Mouse (Mus musculus) heart, postnatal 10 days (tissue): ENCODE measurements around the gene Gm49486. TPM values are rescaled to one million over a fixed set of nuclear protein-coding genes. Genes with fewer than 3 reads are reported as not detected.
"Not testable (repeated sequence)": the region's sequence is repeated elsewhere in the genome, so short reads cannot be mapped to it uniquely, and the experiment has no call there.

Experiments used
- DNase-seq, 2 experiments: peaks; one replicate each; pipeline ENCODE4 v3.0.0; 2021
- intact Hi-C: fragments of 180-260 bp; cut with DNase I; formaldehyde crosslinking; loops from one replicate; pipeline ENCODE4 v1.15.1; 2025
- total RNA-seq, 2 experiments: library from RNA; stranded (reverse); gene quantifications; 2 replicates each; pipeline ENCODE4 v1.2.3; 2021

Gene Gm49486
- total RNA-seq, 2 experiments from 2014 or later: 1.0 to 1.1 TPM

DNA sequence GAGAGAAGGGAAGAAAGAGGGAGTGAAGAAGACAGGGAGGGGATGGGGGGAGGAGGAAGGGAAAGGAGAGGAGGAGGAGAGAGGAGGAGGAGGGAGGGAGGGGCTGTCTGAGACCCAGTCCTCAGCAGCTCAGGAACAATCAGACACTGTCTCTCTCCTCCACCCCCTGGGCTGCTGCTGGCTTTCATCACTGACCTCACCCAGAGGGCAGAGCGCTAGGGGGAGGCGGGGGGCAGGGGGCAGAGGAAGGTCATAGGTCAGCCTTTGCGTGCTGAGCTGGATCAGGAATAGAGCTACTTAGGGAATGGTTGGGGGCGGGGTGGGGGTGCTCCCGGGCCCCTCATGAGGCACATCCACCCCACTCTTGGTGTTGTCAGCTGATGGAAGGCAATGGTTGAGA is 5.5 kb upstream of the Gm49486 start:
- intact Hi-C loops: loop anchor here (5.0 to 10.0 kb wide), 2 partner anchors 244 to 431 kb away; partner anchors contain the start of genes Cby1 and Fam227a
- DNase-seq: no peak

DNA sequence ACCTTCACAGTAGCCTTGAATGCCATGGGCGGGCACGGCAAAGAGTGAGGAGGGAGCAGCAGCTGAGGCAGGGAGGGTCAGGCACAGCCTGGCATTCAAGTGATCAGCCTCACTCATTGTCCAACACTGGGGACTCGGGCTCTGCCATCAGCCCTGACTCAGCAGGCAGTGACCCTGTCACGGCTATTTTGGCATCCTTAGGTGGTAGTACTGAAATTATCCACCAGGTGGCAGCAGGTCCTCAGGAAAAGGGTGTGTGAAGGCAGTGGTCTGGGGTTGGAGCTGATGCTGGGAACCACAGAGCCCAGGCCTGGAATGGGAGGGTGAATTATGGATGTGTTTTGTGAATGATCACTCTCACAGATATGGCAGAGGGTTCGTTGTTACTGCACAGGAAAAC is 4.5 kb upstream of the Gm49486 start:
- intact Hi-C loops: loop anchor here (5.0 to 10.0 kb wide), 2 partner anchors 243 to 430 kb away; partner anchors contain the start of genes Cby1 and Fam227a
- DNase-seq: peak; percentile 93 to 97

DNA sequence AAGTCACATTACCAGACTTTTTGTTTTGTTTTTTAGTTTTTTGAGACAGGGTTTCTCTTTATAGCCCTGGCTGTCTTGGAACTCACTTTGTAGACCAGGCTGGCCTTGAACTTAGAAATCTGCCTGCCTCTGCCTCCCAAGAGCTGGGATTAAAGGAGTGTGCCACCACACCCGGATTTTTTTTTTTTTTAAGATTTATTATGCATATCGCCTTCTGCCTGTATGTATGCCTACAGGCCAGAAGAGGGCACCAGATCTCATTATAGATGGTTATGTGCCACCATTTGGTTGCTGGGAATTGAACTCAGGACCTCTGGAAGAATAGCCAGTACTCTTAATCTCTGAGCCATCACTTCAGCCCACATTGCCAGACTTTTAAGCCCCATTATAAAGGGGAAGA is 3.4 kb upstream of the Gm49486 start:
- intact Hi-C loops: loop anchor here (10.0 kb wide), 1 partner anchor 429 kb away; the partner anchor contains the start of genes Cby1 and Fam227a

DNA sequence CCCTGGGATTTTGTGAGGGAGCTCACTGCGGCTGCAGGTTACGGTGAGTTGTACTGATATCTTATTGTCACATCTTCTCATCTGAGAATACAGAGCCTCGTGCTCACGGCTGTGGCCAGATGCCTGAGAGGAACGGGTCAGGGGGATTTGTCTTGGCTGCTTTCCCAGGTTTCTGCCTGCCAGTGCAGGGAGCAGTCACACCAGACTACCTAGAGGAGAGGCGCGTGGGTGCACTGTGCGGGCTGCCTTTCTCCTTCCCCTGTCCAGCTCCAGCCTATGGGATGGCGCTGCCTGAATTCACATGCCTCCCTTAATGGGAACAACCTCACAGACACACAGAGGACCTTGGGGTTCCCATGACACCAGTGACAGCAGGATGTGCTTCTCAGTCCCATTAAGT is 6.1 kb downstream of the Gm49486 start:
- DNase-seq: no peak

More for the DNA sequence above, 3.4 kb upstream of the Gm49486 start:
- DNase-seq: not testable (repeated sequence)

DNA sequence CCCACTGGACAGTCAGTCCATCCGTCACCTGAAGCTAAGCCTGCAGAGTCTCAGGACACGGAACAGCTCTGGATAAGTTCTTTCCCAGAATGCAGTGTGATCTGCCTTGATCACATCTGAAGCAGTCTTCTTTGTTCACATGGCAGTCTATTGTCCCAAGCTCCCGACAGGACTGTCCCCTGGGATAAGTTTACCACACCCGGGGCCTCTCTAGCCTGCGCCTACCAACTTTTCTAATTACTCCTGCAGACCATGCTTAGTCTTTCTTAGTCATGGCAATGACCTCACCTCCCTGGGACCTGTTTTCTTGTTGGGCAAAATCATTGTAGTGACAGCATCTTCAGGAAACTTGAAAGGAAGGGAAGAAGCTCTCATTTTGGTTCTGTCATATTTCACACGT is 8.8 kb downstream of the Gm49486 start:
- intact Hi-C loops: no loop called here
- DNase-seq: no peak

More for the DNA sequence above, 6.1 kb downstream of the Gm49486 start:
- intact Hi-C loops: no loop called here

DNA sequence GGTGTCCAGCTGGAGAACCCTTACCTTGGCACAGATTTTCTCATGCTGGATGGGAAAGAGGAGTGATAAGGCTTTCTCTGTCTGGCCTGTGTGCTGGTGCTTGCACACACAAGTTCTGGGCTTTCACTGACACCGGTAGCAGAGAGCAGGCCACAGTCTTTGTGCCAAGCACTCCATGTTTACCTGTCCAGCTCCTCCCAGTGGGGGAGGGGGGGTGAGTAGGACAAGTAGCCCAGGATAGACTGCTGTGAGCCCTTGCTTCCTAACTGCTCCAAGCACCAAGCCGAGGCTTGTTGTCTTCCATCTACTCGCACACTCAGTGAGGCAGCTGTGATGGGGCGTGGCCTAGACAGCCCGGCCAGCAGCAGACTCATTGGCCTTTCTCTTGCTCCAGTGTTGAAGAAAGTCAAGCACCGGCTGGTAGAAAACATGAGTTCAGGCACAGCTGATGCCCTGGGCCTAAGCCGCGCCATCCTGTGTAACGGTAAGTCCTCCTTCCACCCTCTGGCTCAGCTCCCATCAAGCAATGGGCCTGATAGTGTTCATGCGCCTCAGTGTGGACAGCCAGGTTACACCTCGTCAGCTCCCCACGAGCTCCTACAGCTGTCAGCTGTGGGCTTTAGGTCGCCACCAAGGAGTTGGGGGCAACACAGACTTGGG is 13.5 kb downstream of the Gm49486 start:
- intact Hi-C loops: loop anchor here (1.0 to 5.0 kb wide), 3 partner anchors 135 to 365 kb away; partner anchors contain the start of gene Dmc1
- DNase-seq: no peak

DNA sequence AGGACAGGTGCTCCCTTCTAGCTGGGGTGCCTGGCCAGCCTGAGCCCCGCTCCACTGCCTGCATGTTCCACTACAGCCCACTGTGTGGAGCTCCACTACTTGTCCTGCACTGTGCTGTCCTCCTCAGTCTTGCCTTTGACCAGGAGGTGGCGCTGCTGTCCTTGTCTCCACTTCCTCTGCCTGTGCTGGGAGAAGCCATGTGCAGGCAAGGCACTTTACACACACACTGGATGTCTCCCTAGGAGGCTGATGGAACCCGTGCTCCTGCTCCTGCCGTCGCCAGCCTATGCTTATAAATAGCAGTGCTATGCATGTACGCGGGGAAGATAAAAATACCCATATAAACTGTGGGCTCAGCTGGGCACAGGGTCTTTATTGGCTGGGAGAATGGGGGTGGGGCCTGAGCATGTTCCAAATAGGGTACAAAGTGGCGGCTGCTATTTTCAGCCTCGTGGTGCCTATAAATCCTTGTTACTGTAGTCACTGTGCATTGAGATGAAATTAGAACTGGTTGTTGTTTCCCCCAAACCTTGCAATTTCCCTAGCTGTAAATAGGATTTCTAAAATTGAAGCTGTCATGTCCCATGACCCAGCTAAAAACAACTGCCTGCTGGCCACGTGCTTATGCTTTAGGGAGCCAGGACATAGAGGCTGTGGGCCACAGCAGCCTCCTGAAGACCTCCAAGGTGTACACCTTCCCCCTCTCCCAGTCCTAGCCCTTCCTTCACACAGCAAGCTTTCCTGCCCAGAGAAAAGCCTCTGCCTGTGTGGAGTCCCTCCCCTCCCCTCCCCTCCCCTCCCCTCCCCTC is 14.2 kb downstream of the Gm49486 start:
- intact Hi-C loops: loop anchor here (1.0 to 5.0 kb wide), 3 partner anchors 134 to 364 kb away; partner anchors contain the start of gene Dmc1
- peak; percentile 98 to 99 for DNase-seq

DNA sequence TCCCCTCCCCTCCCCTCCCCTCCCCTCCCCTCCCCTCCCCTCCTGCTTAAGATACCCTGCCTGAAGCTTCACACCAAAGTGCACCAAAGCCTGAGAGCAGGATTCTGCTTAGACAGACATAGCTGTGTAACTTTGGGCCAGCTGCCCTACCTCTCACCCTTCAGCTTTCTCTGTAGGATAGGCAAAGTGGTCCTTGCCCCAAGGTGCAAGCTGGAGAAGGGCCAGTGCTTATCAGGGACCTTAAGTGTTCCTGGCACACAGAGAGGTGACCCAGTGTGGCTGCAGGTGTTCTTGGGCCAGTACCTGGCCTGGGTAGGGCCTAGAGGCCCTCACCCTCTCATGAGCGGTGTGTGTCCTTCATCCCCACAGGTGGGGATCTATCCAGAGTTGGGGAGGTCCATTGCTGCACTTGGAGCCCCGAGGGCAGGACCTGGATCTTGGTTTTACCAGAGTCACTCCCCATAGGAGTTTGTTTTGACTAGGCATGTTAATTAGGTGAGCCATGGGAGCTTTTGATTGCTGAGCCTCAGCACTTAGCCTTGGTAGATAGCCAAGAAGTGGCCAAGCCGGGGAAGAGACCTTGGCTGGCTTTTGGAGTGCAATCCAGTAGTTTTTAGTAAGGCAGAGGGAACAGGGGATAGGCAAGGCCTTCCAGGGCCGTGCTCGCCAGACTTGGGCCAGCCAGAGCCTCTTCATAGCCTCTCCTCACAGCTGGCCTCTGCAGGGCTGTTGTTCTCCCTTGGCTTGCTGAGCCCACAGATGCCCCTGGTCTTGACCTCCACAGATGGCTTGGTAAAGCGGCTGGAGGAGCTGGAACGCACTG is 15.1 kb downstream of the Gm49486 start:
- intact Hi-C loops: loop anchor here (5.0 kb wide), 2 partner anchors 133 to 363 kb away; partner anchors contain the start of gene Dmc1
- DNase-seq: peak; percentile 49 to 52

DNA sequence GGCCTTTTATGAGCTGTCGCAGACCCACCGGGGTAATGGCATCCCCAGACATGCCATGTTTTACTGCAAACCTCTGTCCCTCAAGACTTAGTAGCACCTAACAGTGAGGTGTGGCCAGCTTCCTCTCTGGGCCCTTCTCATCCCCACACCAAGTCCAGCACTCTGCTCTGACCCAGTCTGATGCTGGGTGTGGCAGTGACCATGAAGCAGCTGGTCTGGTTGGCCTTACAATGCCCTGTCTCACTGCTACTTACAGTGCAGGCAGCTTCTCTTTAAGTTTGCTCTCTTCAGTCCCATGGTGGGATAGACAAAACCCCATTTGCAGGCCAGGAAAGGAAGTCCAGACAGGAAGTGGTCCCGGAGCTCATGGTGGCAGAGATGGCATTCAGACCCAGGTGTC is 16.1 kb downstream of the Gm49486 start:
- intact Hi-C loops: no loop called here
- DNase-seq: no peak

DNA sequence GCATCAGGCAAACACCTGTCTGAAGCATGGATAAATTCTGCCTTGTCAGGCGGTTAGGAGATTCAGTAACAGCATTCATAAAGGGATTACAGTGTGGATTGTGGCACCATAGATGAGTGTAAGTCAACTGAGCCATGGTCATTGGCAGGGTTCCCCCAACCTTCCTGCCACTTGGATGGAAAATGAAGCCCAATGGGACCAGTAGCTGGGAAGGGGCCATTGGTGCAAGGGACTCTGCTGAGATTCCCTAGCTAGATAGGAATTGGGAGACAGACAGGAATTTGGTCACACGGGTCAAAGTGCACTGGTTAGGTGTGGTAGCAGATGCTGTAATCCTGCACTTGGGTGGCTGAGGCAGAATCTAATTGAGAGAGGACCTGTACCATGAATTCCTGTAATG is 21.0 kb downstream of the Gm49486 start:
- DNase-seq: no peak
- intact Hi-C loops: no loop called here

DNA sequence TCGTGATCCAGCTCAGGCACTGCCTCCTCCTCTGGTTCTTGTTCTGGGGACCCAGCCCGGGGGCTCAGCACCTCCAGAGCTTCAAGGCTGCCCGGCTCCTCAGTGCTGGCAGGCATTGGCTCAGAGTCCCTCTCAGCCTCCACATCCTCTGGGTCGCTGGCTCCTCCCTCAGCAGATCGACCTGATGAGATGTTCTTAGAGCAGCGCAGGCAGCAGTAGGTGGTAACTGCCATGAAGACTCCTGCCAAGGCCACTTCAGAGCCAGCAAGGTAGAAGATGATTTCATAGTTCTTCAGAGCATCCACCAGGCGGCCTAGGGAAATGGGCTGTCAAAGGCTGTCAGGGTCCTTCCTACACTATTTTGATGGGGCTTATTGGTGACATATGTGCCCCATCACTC is 22.0 kb downstream of the Gm49486 start:
- intact Hi-C loops: no loop called here
- DNase-seq: no peak

DNA sequence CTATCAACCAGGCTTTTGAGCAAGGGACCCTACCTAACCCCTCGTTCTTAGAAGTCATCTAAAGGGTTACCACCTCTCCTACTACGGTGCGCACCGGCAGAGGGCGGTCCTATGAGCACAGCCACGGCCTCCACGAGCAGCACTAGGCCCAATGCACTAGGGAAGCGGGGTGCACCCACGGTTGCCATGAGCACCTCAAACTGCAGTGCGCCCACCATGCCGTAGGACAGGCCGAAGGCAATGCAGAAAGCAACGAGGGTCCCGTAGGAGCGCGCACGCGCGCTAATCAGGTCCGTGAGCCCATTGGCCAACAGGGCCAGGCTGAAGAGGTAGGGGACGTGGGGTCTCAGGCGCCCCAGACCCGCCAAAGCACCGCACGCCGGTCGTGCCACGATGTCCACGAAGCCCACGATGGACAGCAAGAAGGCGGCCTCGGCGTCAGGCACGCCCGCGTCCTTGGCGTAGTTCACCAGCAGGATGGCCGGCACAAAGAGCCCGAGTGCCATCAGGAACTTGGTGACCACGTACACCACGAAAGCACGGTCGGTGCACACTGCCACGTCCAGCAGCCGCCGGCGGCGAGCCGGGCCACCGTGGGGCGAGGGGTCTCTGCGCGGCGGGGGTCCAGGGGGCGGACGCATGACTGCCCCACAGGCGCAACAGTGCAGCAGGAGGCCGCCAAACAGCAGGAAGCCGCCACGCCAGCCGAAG is 22.7 kb downstream of the Gm49486 start:
- DNase-seq: peak; percentile 40 to 45
- intact Hi-C loops: no loop called here

DNA sequence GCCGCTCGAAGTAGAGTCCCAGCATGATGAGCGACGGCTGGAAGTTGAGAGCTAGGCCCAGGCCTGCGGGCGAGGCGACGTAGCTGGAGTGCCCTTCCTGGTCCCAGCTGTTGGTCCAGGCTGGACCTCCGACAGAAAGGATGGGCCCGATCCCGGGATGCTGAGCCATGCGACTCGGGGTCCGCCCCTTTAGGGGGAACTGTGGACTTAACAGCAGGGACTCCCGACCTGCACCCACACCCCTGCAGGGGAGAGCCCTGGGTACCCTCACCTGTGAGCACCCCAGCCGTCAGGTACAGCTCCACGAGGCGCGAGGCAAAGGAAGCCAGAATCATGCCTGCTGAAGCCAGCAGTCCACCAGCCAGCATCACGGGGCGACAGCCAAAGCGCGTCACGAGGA is 23.4 kb downstream of the Gm49486 start:
- intact Hi-C loops: no loop called here
- no peak for DNase-seq

DNA sequence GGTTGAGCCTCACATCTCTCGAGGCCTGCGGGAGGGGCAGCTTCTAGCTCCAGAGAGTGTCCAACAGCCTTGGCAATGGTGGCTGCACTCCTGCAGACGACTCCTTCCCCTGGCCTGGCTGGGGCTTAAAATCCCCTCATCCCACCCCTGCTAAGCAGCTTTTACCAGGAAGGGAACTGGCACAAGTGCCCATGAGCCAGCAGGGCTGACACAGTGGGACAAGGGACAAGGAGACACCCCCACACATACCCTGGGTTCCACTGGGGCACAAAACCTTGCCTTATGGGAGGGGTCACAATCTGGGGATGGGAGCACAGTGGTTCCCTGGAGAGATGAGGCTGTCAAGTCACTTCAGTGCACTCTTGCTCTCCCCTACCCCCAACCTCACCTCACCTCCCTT is 25.5 kb downstream of the Gm49486 start, which contains the start of gene Slc16a8:
TSS of gene Slc16a8 (minus strand) at position 101 of the 400 bp plus-strand sequence.
- intact Hi-C loops: no loop called here
- DNase-seq: no peak

DNA sequence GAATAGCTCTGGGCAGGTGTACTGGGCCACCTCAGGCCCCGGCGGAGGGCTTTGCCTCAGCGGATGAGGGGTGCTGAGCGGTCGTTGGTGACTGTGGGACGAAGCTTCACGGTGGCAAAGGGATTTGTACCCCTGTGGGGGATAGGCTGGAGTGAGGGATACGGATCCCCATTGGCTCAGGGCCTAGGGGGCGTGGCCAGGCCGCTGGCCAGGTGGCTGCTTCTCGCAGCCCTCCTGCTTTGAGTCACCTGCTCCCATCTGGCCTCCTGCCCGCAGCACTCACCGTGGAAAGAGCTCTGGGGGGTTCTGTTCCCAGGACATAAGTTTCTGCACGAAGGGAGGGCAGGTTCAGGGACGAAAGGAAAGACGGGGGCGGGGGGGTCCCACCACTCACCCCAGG is 29.3 kb downstream of the Gm49486 start:
- DNase-seq: no peak
- intact Hi-C loops: no loop called here

DNA sequence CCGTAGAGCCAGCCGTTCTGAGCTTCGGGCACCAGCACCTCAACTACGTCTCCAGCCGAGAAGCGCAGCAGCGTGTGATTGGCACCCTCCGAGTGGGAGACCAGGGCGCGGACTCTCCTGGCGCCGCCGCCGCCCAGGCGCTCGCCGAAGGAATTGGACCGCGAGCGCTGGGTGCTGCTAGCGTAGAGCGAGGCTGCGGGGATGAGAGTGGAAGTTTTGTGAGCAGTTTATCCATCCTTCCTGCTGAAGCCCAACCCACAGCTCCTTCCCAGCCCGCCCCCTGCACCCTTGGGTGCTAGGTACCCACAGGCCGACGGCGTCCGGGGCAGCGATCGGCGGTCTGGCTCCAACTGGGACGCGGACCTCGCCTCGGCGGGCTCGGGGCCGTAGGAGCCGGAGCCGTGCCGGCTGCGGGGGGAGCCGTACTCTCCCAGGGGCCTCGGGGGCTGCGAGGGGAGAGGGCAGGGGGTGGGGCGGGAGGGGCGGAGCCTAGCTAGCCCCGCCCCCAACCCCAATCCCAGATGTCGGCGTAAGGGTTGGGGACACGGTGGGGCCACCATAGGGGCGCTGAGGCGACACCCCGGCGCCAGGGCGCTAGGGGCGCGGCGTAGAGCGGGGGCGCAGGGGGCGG is 32.0 kb downstream of the Gm49486 start:
- intact Hi-C loops: no loop called here
- DNase-seq: peak; percentile 44 to 58

DNA sequence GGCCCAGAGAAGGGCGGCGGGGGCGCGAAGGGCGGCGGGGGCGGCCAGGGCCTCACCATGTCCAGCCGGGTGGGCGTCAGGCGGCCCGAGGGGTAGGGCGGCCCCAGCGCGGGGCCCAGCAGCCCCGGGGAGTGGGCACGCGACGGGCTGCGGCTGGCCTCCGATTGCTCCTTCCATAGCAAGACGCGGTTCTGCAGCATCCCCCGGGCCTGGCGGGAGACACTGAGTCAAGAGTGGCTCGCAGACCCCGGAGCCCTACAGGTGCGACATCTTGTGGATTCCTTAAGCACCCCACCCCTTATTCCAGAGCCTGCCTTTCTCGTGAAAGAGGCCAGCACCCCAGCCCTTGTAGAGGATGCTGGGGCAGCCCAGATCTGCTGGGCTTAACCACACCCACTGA is 32.6 kb downstream of the Gm49486 start:
- intact Hi-C loops: no loop called here
- no peak for DNase-seq

DNA sequence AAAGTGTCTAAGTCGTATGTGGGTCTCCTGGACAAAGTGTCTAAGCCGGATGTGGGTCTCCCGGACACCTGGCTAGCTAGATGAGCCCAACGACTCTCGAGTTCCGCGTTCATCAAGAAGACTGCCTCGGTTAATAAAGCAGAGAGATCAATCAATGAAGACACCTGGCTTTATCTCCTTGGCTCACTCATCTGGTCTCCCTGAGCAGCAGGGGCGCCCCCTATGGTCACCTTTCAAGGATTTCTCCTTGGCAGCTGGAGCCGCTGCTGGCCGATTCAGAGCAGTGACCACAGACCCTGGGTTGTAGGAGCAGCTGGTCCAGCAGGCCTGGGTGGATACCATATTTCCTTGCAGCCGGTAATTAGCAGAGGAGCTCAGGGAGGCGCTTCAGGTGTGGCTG is 33.2 kb downstream of the Gm49486 start:
- intact Hi-C loops: no loop called here
- DNase-seq: peak in 1 of 2 experiments; percentile 25

DNA sequence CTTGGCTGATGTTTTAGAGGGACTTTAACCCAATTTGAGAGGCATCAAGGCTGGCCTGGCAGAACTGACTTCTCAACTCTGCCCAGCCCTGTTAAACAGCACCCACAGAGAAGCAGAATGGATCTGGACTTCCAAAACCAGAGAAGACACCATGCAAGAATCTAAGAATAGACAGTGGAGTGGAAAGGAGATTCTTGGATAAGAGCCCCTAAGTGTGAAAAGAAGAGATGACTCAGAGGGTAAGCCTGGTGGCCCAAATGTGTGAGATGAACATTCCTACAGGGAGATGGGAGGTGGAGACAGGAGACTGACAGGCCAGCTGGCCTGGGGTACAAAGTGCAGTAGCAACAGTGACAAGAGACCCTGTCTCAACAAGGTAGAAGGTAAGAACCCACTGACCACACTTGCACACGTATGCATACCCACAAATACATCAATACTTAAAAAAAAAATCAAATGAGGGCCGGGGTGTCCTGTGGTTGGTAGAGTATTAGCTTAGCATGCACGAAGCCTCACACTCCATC is 33.7 kb downstream of the Gm49486 start:
- intact Hi-C loops: no loop called here

More for the DNA sequence above, 33.7 kb downstream of the Gm49486 start:
- DNase-seq: no peak
